Comparison of ENCODE assay signal across 7 mouse cellular contexts in the genomic region with DNA sequence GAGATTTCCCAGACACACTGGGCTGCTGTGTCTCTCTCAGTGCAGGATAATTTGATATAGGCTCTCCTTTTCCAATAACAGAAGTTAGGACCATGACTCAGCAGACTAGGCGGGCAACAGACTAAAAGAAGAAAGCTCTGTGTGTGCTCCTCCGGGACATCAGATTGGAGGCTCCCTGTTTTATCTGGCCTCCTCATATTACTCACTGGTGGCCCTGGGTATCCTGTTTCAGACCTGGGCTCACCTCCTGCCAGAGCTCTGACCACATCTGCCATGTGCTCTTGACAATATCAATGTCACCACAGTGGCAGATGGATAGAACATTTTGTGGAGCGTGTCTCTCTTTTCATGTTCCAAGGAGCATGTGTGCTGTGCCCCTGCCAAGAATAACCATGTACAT.
DNase-seq lines count a peak whose midpoint lies in the region; ATAC-seq lines count a peak whose summit lies in the region.

No protein-coding gene starts in this region.

- no peak for ATAC-seq in liver, embryonic 11.5 days (replicated peaks; ENCODE audit: low FRiP score)
- peak; percentile 65; the same call in 1 of the 2 replicates for ATAC-seq in embryonic facial prominence, embryonic 15.5 days (ENCODE audit: insufficient number of reproducible peaks, low FRiP score, low TSS enrichment, low read depth)
- peak; percentile 80 for ATAC-seq in heart, embryonic 16.5 days (replicated peaks; ENCODE audit: extremely low read depth, insufficient read depth, low FRiP score)
- ATAC-seq in stomach, embryonic 15.5 days (ENCODE audit: insufficient read depth, low FRiP score, low read depth): peak; percentile 53; the same call in 1 of the 2 replicates

- WGBS in liver, embryonic 11.5 days: 27% methylated on average over 3 of the region's 3 CpGs
- WGBS in embryonic facial prominence, embryonic 15.5 days: 24% methylated on average over 3 of the region's 3 CpGs
- WGBS in heart, embryonic 16.5 days: 17% methylated on average over 3 of the region's 3 CpGs
- WGBS in stomach, embryonic 15.5 days: 44% methylated on average over 3 of the region's 3 CpGs

- H3K36me3 ChIP-seq in liver, embryonic 11.5 days (ENCODE audit: control insufficient read depth, insufficient read depth, low read length): no peaks in the 10 kb centered on the region
- no peaks in the 10 kb centered on the region for H3K36me3 ChIP-seq in embryonic facial prominence, embryonic 15.5 days
- H3K36me3 ChIP-seq in heart, embryonic 16.5 days (ENCODE audit: control insufficient read depth, insufficient read depth): no peaks in the 10 kb centered on the region
- no peaks in the 10 kb centered on the region for H3K36me3 ChIP-seq in stomach, embryonic 15.5 days

- no peaks in the 10 kb centered on the region for H3K9me3 ChIP-seq in liver, embryonic 11.5 days (ENCODE audit: control insufficient read depth, low read length)
- H3K9me3 ChIP-seq in embryonic facial prominence, embryonic 15.5 days (replicated peaks): no peaks in the 10 kb centered on the region
- H3K9me3 ChIP-seq in heart, embryonic 16.5 days (replicated peaks; ENCODE audit: control insufficient read depth, low read length): peaks cover 3% of the 10 kb centered on the region; the same call in 1 of the 2 replicates
- no peaks in the 10 kb centered on the region for H3K9me3 ChIP-seq in stomach, embryonic 15.5 days

- no peak overlapping the region for H3K4me3 ChIP-seq in liver, embryonic 11.5 days (ENCODE audit: low read depth, low read length)
- no peak overlapping the region for H3K4me3 ChIP-seq in embryonic facial prominence, embryonic 15.5 days (replicated peaks)
- H3K4me3 ChIP-seq in heart, embryonic 16.5 days (ENCODE audit: low read length): no peak overlapping the region
- no peak overlapping the region for H3K4me3 ChIP-seq in stomach, embryonic 15.5 days (replicated peaks)

- H3K27ac ChIP-seq in liver, embryonic 11.5 days (ENCODE audit: low read depth, low read length): no peak overlapping the region
- no peak overlapping the region for H3K27ac ChIP-seq in embryonic facial prominence, embryonic 15.5 days (replicated peaks)
- H3K27ac ChIP-seq in heart, embryonic 16.5 days (ENCODE audit: low read length): no peak overlapping the region
- no peak overlapping the region for H3K27ac ChIP-seq in stomach, embryonic 15.5 days

- peak; percentile 5 for DNase-seq in liver
- no peak for DNase-seq in liver, embryonic 11.5 days (ENCODE audit: low spot score)
- no peak for DNase-seq in testis, postnatal 10 days (ENCODE audit: low spot score)
- DNase-seq in right cerebral cortex, postnatal 4 days: no peak

- H3K4me2 ChIP-seq in liver, embryonic 11.5 days: no peak overlapping the region
- H3K4me2 ChIP-seq in embryonic facial prominence, embryonic 15.5 days (replicated peaks): no peak overlapping the region
- no peak overlapping the region for H3K4me2 ChIP-seq in heart, embryonic 16.5 days (ENCODE audit: low read depth, low read length)
- H3K4me2 ChIP-seq in stomach, embryonic 15.5 days: no peak overlapping the region

- no peak overlapping the region for H3K9ac ChIP-seq in liver, embryonic 11.5 days (ENCODE audit: low read depth, low read length)
- no peak overlapping the region for H3K9ac ChIP-seq in embryonic facial prominence, embryonic 15.5 days
- no peak overlapping the region for H3K9ac ChIP-seq in heart, embryonic 16.5 days (ENCODE audit: low read length)
- H3K9ac ChIP-seq in stomach, embryonic 15.5 days: no peak overlapping the region

- no peaks in the 10 kb centered on the region; the same call in 1 of the 2 replicates for H3K4me1 ChIP-seq in liver, embryonic 11.5 days (replicated peaks; ENCODE audit: control insufficient read depth, insufficient read depth, low read length)
- H3K4me1 ChIP-seq in embryonic facial prominence, embryonic 15.5 days: no peaks in the 10 kb centered on the region
- H3K4me1 ChIP-seq in heart, embryonic 16.5 days (ENCODE audit: control insufficient read depth, insufficient read depth, low read length): peaks cover 8% of the 10 kb centered on the region; the same call in 1 of the 2 replicates
- no peaks in the 10 kb centered on the region for H3K4me1 ChIP-seq in stomach, embryonic 15.5 days

- H3K27me3 ChIP-seq in liver, embryonic 11.5 days (replicated peaks; ENCODE audit: control insufficient read depth, insufficient read depth, low read length): no peaks in the 10 kb centered on the region
- H3K27me3 ChIP-seq in embryonic facial prominence, embryonic 15.5 days: no peaks in the 10 kb centered on the region
- no peaks in the 10 kb centered on the region for H3K27me3 ChIP-seq in heart, embryonic 16.5 days (ENCODE audit: control insufficient read depth, insufficient read depth, low read length)
- no peaks in the 10 kb centered on the region for H3K27me3 ChIP-seq in stomach, embryonic 15.5 days (replicated peaks)
